Mouse (Mus musculus) liver, embryonic 14.5 days (tissue): ENCODE results near the gene Hnrnpll.

Experiments
- CTCF ChIP-seq: IDR thresholded peaks from 2 replicates; pipeline ENCODE4 v1.5.1; 2016; ENCODE audit warnings: antibody characterized with exemption, low read depth, control low read depth
- EP300 ChIP-seq: IDR thresholded peaks from 2 replicates; pipeline ENCODE4 v1.6.1; 2016; ENCODE audit warnings: antibody characterized with exemption, low read depth

- TF ChIP-seq EP300 (no peak), CTCF (no peak)
Observed at GRCm38 (mm10) chr17:80067257-80067656, 5.1 kb upstream of the Hnrnpll start.
